Mouse (Mus musculus) liver, embryonic 14.5 days (tissue): ENCODE measurements around the gene Zfp174. TPM values are rescaled to one million over a fixed set of nuclear protein-coding genes. Genes with fewer than 3 reads are reported as not detected.
"Not testable (repeated sequence)": the region's sequence is repeated elsewhere in the genome, so short reads cannot be mapped to it uniquely, and the experiment has no call there.

Source experiments
- ATAC-seq: fragments of 200-750 bp; cut with Nextera tagmentation; 2 replicates; pipeline ENCODE4 v1.8.0; 2017; ENCODE audit warnings: moderate number of reproducible peaks, mild to moderate bottlenecking, moderate library complexity; ENCODE audit not compliant: insufficient read depth
- DNase-seq, 3 experiments: peaks; one replicate each; pipeline ENCODE4 v3.0.0-alpha.2; 2012 to 2013; ENCODE audit warnings: low read depth in 3 of 3, low spot score in 3 of 3
- H3K27ac ChIP-seq: fragments of 300-500 bp; sonication (generic); 2 replicates; pipeline ENCODE4 v1.5.1; 2014; ENCODE audit warnings: moderate library complexity, mild to moderate bottlenecking, control low read depth, inconsistent platforms
- H3K27me3 ChIP-seq: fragments of 300-500 bp; sonication (generic); 2 replicates; pipeline ENCODE4 v1.6.1; 2014; ENCODE audit warnings: mild to moderate bottlenecking, low read length, moderate library complexity; ENCODE audit not compliant: control insufficient read depth, insufficient read depth
- H3K36me3 ChIP-seq: fragments of 300-500 bp; sonication (generic); replicated peaks from 2 replicates; pipeline ENCODE4 v1.6.1; 2014; ENCODE audit warnings: low read depth; ENCODE audit not compliant: control insufficient read depth, insufficient read depth
- H3K4me1 ChIP-seq, 2 experiments: fragments of 200-500 bp in 1 of 2; fragments of 300-500 bp in 1 of 2; sonication (generic) in 1 of 2; replicated peaks; 2 replicates each; pipeline ENCODE4 v1.6.1; 2012 to 2014; ENCODE audit warnings: antibody characterized with exemption in 1 of 2, inconsistent platforms in 1 of 2, low read length in 1 of 2; ENCODE audit not compliant: control insufficient read depth in 2 of 2, insufficient read depth in 2 of 2
- H3K4me2 ChIP-seq: fragments of 300-500 bp; sonication (generic); 2 replicates; pipeline ENCODE4 v1.6.1; 2014; ENCODE audit warnings: low read depth, mild to moderate bottlenecking, control low read depth, moderate library complexity
- H3K4me3 ChIP-seq, 2 experiments: fragments of 200-500 bp in 1 of 2; fragments of 300-500 bp in 1 of 2; sonication (generic) in 1 of 2; 2 replicates each; pipeline ENCODE4 v1.5.1; 2012 to 2014; ENCODE audit warnings: low read depth in 2 of 2, low read length in 2 of 2, mild to moderate bottlenecking in 2 of 2, control low read depth in 1 of 2, inconsistent platforms in 1 of 2, moderate library complexity in 1 of 2; ENCODE audit not compliant: insufficient read depth in 1 of 2
- H3K9ac ChIP-seq: fragments of 300-500 bp; sonication (generic); replicated peaks from 2 replicates; pipeline ENCODE4 v1.6.1; 2014; ENCODE audit warnings: mild to moderate bottlenecking, control low read depth, moderate library complexity
- H3K9me3 ChIP-seq: fragments of 300-500 bp; sonication (generic); 2 replicates; pipeline ENCODE4 v1.6.1; 2016; ENCODE audit warnings: low read length, mixed read lengths; ENCODE audit not compliant: control insufficient read depth
- CTCF ChIP-seq: IDR thresholded peaks from 2 replicates; pipeline ENCODE4 v1.5.1; 2016; ENCODE audit warnings: antibody characterized with exemption, low read depth, control low read depth
- EP300 ChIP-seq: IDR thresholded peaks from 2 replicates; pipeline ENCODE4 v1.6.1; 2016; ENCODE audit warnings: antibody characterized with exemption, low read depth
- WGBS: fragments of 180-500 bp; shearing (Covaris S2); extraction: QIAGEN DNeasy Blood & Tissue Kit; methylation state at CpG from one replicate; pipeline ENCODE4 v1.1.7; 2014; ENCODE audit not compliant: insufficient replicate concordance; 5-methylcytosine and 5-hydroxymethylcytosine counted together
- polyA plus RNA-seq, 2 experiments: library from polyadenylated mRNA; depleted of rRNA in 1 of 2; stranded (reverse) in 1 of 2; unstranded in 1 of 2; fragments of >200 nt; fragmentation: Nextera tagmentation in 1 of 2; extraction: Ambion mirVana in 1 of 2; gene quantifications; 2 replicates each; pipeline versions ENCODE4 v1.2.1 to v1.2.3; 2012 to 2014

Gene Zfp174
- polyA plus RNA-seq, 2 experiments, result 0.22 to 0.35 TPM

GRCm38 (mm10) chr16:3843796-3844195, 3.3 kb upstream of the Zfp174 start:
- ATAC-seq (no peak), DNase-seq (no peak)
- no peak overlapping the region for H3K27ac ChIP-seq
- no peaks in the 10 kb centered on the region for H3K36me3 ChIP-seq
- no peak overlapping the region for H3K4me3 ChIP-seq
- WGBS, result 62% methylated on average over 1 of the region's 1 CpGs
- no peak for TF ChIP-seq EP300
- no peak for TF ChIP-seq CTCF
- no peaks in the 10 kb centered on the region for H3K9me3 ChIP-seq
- peaks cover 5 to 6% of the 10 kb centered on the region in 2 experiments; a peak in 3 of 4 replicates for H3K4me1 ChIP-seq
- H3K27me3 ChIP-seq, result no peaks in the 10 kb centered on the region
- no peak overlapping the region for H3K9ac ChIP-seq
- no peak overlapping the region for H3K4me2 ChIP-seq

GRCm38 (mm10) chr16:3847871-3848270, 803 bp downstream of the Zfp174 start:
- Histone ChIP-seq H3K27me3 (no peaks in the 10 kb centered on the region), H3K4me2 (peak overlapping the region; percentile 85), H3K36me3 (no peaks in the 10 kb centered on the region), H3K9me3 (no peaks in the 10 kb centered on the region), H3K9ac (peak overlapping the region; percentile 79; the same call in 1 of the 2 replicates), H3K4me1 (peaks cover 5 to 6% of the 10 kb centered on the region in 2 experiments; a peak in 3 of 4 replicates), H3K4me3 (peak overlapping the region in 1 of 2 experiments; percentile 78; a peak in 2 of 4 replicates), H3K27ac (no peak overlapping the region)
- no peak for ATAC-seq
- TF ChIP-seq EP300 (no peak), CTCF (no peak)
- no peak for DNase-seq
- WGBS, result 67% methylated on average over 4 of the region's 4 CpGs

GRCm38 (mm10) chr16:3848416-3848815, 1.3 kb downstream of the Zfp174 start:
- Histone ChIP-seq H3K4me3 (no peak overlapping the region), H3K9ac (no peak overlapping the region), H3K9me3 (no peaks in the 10 kb centered on the region), H3K27me3 (no peaks in the 10 kb centered on the region), H3K36me3 (no peaks in the 10 kb centered on the region), H3K27ac (no peak overlapping the region), H3K4me2 (no peak overlapping the region), H3K4me1 (peaks cover 5 to 6% of the 10 kb centered on the region in 2 experiments; a peak in 3 of 4 replicates)
- DNase-seq, result no peak
- 67% methylated on average over 3 of the region's 3 CpGs for WGBS
- no peak for ATAC-seq
- TF ChIP-seq CTCF, result peak; percentile 48
- TF ChIP-seq EP300, result no peak

GRCm38 (mm10) chr16:3851301-3851700, 4.2 kb downstream of the Zfp174 start:
- not testable (repeated sequence) for H3K27ac ChIP-seq, H3K4me2 ChIP-seq, DNase-seq, H3K4me3 ChIP-seq, H3K9ac ChIP-seq, H3K9me3 ChIP-seq, H3K36me3 ChIP-seq, ATAC-seq, H3K4me1 ChIP-seq, H3K27me3 ChIP-seq
- WGBS, result 81% methylated on average over 13 of the region's 13 CpGs

- WGBS, result 70% methylated on average over 12 of the region's 12 CpGs
- Histone ChIP-seq H3K27me3 (no peaks in the 10 kb centered on the region), H3K9ac (no peak overlapping the region), H3K36me3 (no peaks in the 10 kb centered on the region), H3K4me1 (peaks cover 2 to 4% of the 10 kb centered on the region in 2 experiments; a peak in 3 of 4 replicates), H3K27ac (no peak overlapping the region), H3K4me3 (no peak overlapping the region), H3K4me2 (no peak overlapping the region), H3K9me3 (no peaks in the 10 kb centered on the region)
- DNase-seq (no peak), ATAC-seq (no peak)
- TF ChIP-seq CTCF, result no peak
- TF ChIP-seq EP300, result no peak
Measured at GRCm38 (mm10) chr16:3852586-3852985, 5.5 kb downstream of the Zfp174 start.
